Mouse (Mus musculus): ENCODE data around the gene Il2rg. TPM values are rescaled to one million over a fixed set of nuclear protein-coding genes. Genes with fewer than 3 reads are reported as not detected.

Il2rg gene
- polyA plus RNA-seq, 1 experiment from 2014 or later = 9.4 TPM

DNA sequence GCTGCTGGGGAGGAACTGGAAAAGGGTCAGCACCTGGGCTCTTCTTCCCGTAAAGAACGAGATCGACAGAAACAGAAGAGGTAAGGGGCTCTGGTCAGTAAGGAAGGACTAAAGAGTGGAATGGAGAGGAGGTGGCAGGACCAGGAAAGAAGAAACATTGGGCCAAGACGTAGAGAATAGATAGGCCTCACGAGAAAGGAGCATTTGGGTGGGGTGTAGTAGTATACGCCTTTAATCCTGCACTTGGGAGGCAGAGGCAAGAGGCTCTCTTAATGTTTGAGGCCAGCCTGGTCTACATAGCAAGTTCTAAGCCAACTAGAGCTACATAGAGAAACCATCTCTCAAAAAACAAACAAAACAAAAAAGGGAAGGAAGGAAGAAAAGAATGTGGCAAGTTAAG lies 20.4 kb upstream of the Il2rg start:
- Histone ChIP-seq H3K4me1 (replicated peaks) (peaks cover 50% of the 10 kb centered on the region), H3K27me3 (no peaks in the 10 kb centered on the region), H3K4me2 (peak overlapping the region; percentile 61), H3K36me3 (replicated peaks) (peaks cover 88% of the 10 kb centered on the region), H3K9ac (peak overlapping the region; percentile 42; the same call in 1 of the 2 replicates), H3K27ac (replicated peaks) (peak overlapping the region; percentile 95), H3K4me3 (replicated peaks) (no peak overlapping the region), H3K9me3 (replicated peaks) (no peaks in the 10 kb centered on the region)
- peak; percentile 53 for ATAC-seq (ENCODE audit: insufficient read depth)
- 56% methylated on average over 6 of the region's 6 CpGs for WGBS (ENCODE audit: insufficient replicate concordance)

GRCm38 (mm10) chrX:101287543-101287942 lies 19.5 kb upstream of the Il2rg start:
- H3K27ac ChIP-seq (replicated peaks) = peak overlapping the region; percentile 95
- peak overlapping the region; percentile 61 for H3K4me2 ChIP-seq
- no peaks in the 10 kb centered on the region for H3K27me3 ChIP-seq
- H3K4me1 ChIP-seq (replicated peaks) = peaks cover 48% of the 10 kb centered on the region
- ATAC-seq (ENCODE audit: insufficient read depth) = peak; percentile 97
- H3K4me3 ChIP-seq (replicated peaks) = 0 out of 2 replicates have a peak overlapping the region, but pooled peaks have one; percentile 6
- H3K36me3 ChIP-seq (replicated peaks) = peaks cover 88% of the 10 kb centered on the region
- H3K9me3 ChIP-seq (replicated peaks) = no peaks in the 10 kb centered on the region
- peak overlapping the region; percentile 42; the same call in 1 of the 2 replicates for H3K9ac ChIP-seq
- 28% methylated on average over 3 of the region's 3 CpGs for WGBS (ENCODE audit: insufficient replicate concordance)

GRCm38 (mm10) chrX:101285953-101286670 lies 18.1 kb upstream of the Il2rg start:
- no peaks in the 10 kb centered on the region for H3K9me3 ChIP-seq (replicated peaks)
- no peaks in the 10 kb centered on the region for H3K27me3 ChIP-seq
- H3K36me3 ChIP-seq (replicated peaks) = peaks cover 88% of the 10 kb centered on the region
- peaks cover 48% of the 10 kb centered on the region for H3K4me1 ChIP-seq (replicated peaks)
- no peak overlapping the region for H3K4me3 ChIP-seq (replicated peaks)
- H3K27ac ChIP-seq (replicated peaks) = peak overlapping the region; percentile 95
- no peak overlapping the region for H3K9ac ChIP-seq
- ATAC-seq (ENCODE audit: insufficient read depth) = no peak
- no peak overlapping the region for H3K4me2 ChIP-seq
- 84% methylated on average over 14 of the region's 14 CpGs for WGBS (ENCODE audit: insufficient replicate concordance)

GRCm38 (mm10) chrX:101285534-101285933 lies 17.5 kb upstream of the Il2rg start:
- no peak for ATAC-seq (ENCODE audit: insufficient read depth)
- 22% methylated on average over 6 of the region's 6 CpGs for WGBS (ENCODE audit: insufficient replicate concordance)
- peaks cover 88% of the 10 kb centered on the region for H3K36me3 ChIP-seq (replicated peaks)

GRCm38 (mm10) chrX:101282813-101283212 lies 14.8 kb upstream of the Il2rg start:
- Histone ChIP-seq H3K27ac (replicated peaks) (no peak overlapping the region), H3K4me3 (replicated peaks) (no peak overlapping the region), H3K36me3 (replicated peaks) (peaks cover 86% of the 10 kb centered on the region), H3K9ac (no peak overlapping the region), H3K9me3 (replicated peaks) (no peaks in the 10 kb centered on the region), H3K4me1 (replicated peaks) (peaks cover 20% of the 10 kb centered on the region), H3K27me3 (no peaks in the 10 kb centered on the region), H3K4me2 (no peak overlapping the region)
- ATAC-seq (ENCODE audit: insufficient read depth) = no peak
- 74% methylated on average over 6 of the region's 6 CpGs for WGBS (ENCODE audit: insufficient replicate concordance)

More at GRCm38 (mm10) chrX:101285534-101285933, 17.5 kb upstream of the Il2rg start:
- Histone ChIP-seq H3K4me3 (replicated peaks) (no peak overlapping the region), H3K9ac (no peak overlapping the region), H3K9me3 (replicated peaks) (no peaks in the 10 kb centered on the region), H3K4me1 (replicated peaks) (peaks cover 48% of the 10 kb centered on the region), H3K4me2 (no peak overlapping the region), H3K27ac (replicated peaks) (peak overlapping the region; percentile 95), H3K27me3 (no peaks in the 10 kb centered on the region)

- peaks cover 16% of the 10 kb centered on the region for H3K4me1 ChIP-seq (replicated peaks)
- H3K9ac ChIP-seq = peak within 1 kb of the TSS; percentile 81
- H3K9me3 ChIP-seq (replicated peaks) = no peaks in the 10 kb centered on the region
- H3K27me3 ChIP-seq = peaks cover 4% of the 10 kb centered on the region; the same call in 1 of the 2 replicates
- H3K27ac ChIP-seq (replicated peaks) = peak within 1 kb of the TSS; percentile 86
- H3K36me3 ChIP-seq (replicated peaks) = peaks cover 34% of the 10 kb centered on the region
- peak within 1 kb of the TSS; percentile 70 for H3K4me3 ChIP-seq (replicated peaks)
- WGBS (ENCODE audit: insufficient replicate concordance) = 13% methylated on average over 53 of the region's 54 CpGs
- ATAC-seq (ENCODE audit: insufficient read depth) = peak; percentile 99
- H3K4me2 ChIP-seq = peak within 1 kb of the TSS; percentile 67
Observed at GRCm38 (mm10) chrX:101273875-101274738, 6.1 kb upstream of the Il2rg start, which contains the start of gene Med12. Med12 (plus strand) TSS chrX:101274030.

DNA sequence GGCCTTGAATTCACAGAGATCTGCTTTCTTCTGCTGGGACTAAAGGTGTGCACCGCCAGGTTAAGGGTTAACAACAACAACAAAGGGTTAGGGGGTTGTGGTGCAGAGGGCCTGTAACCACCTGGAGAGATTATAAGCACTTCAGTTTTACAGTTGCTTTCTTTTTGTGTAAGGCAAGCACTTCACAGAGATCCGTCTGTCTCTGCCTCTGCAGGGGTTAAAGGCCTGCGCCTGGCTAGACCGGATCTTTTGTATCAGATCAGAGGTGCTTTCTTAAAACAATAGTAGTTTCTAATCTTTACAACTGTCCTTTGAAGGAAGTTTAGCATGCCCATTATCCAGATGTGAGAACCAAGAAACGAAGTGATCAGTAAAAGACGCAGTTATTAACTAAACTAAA lies 5.4 kb upstream of the Il2rg start:
- Histone ChIP-seq H3K9me3 (replicated peaks) (no peaks in the 10 kb centered on the region), H3K36me3 (replicated peaks) (peaks cover 27% of the 10 kb centered on the region), H3K4me3 (replicated peaks) (peak overlapping the region; percentile 70)

GRCm38 (mm10) chrX:101268755-101269124 lies 685 bp upstream of the Il2rg start, which contains the start of gene Gm20489:
Gm20489 (minus strand) TSS chrX:101269023.
- peak within 1 kb of the TSS; percentile 30 for H3K4me2 ChIP-seq
- no peak within 1 kb of the TSS for H3K9ac ChIP-seq

More for the DNA sequence above, 5.4 kb upstream of the Il2rg start:
- Histone ChIP-seq H3K9ac (peak overlapping the region; percentile 48), H3K4me2 (peak overlapping the region; percentile 67), H3K27me3 (peaks cover 10% of the 10 kb centered on the region; the same call in 1 of the 2 replicates), H3K4me1 (replicated peaks) (peaks cover 16% of the 10 kb centered on the region), H3K27ac (replicated peaks) (peak overlapping the region; percentile 86)
- ATAC-seq (ENCODE audit: insufficient read depth) = no peak
- 28% methylated on average over 6 of the region's 6 CpGs for WGBS (ENCODE audit: insufficient replicate concordance)

GRCm38 (mm10) chrX:101266631-101267030 lies 1.4 kb downstream of the Il2rg start:
- Histone ChIP-seq H3K4me2 (no peak overlapping the region), H3K36me3 (replicated peaks) (no peaks in the 10 kb centered on the region), H3K9me3 (replicated peaks) (no peaks in the 10 kb centered on the region), H3K27ac (replicated peaks) (no peak overlapping the region), H3K4me3 (replicated peaks) (no peak overlapping the region), H3K9ac (no peak overlapping the region), H3K27me3 (0 out of 2 replicates have a peak, but pooled peaks cover 14% of the 10 kb centered on the region), H3K4me1 (replicated peaks) (no peaks in the 10 kb centered on the region)
- 72% methylated on average over 6 of the region's 6 CpGs for WGBS (ENCODE audit: insufficient replicate concordance)
- ATAC-seq (ENCODE audit: insufficient read depth) = no peak

More at GRCm38 (mm10) chrX:101268755-101269124, 685 bp upstream of the Il2rg start, which contains the start of gene Gm20489:
- Histone ChIP-seq H3K9me3 (replicated peaks) (no peaks in the 10 kb centered on the region), H3K4me3 (replicated peaks) (no peak within 1 kb of the TSS), H3K36me3 (replicated peaks) (no peaks in the 10 kb centered on the region), H3K4me1 (replicated peaks) (peaks cover 9% of the 10 kb centered on the region), H3K27ac (replicated peaks) (no peak within 1 kb of the TSS), H3K27me3 (peaks cover 18% of the 10 kb centered on the region; the same call in 1 of the 2 replicates)
- no peak for ATAC-seq (ENCODE audit: insufficient read depth)
- WGBS (ENCODE audit: insufficient replicate concordance) = 36% methylated on average over 3 of the region's 3 CpGs

GRCm38 (mm10) chrX:101263892-101264291 lies 4.2 kb downstream of the Il2rg start, which contains the start of gene Gm614:
Gm614 (minus strand) TSS chrX:101263992.
- 0 out of 2 replicates have a peak, but pooled peaks cover 13% of the 10 kb centered on the region for H3K27me3 ChIP-seq
- H3K4me3 ChIP-seq (replicated peaks) = no peak within 1 kb of the TSS
- peaks cover 7% of the 10 kb centered on the region; the same call in 1 of the 2 replicates for H3K36me3 ChIP-seq (replicated peaks)
- H3K4me2 ChIP-seq = no peak within 1 kb of the TSS
- 47% methylated on average over 1 of the region's 1 CpGs for WGBS (ENCODE audit: insufficient replicate concordance)
- H3K27ac ChIP-seq (replicated peaks) = no peak within 1 kb of the TSS
- H3K9me3 ChIP-seq (replicated peaks) = no peaks in the 10 kb centered on the region
- peaks cover 11% of the 10 kb centered on the region; the same call in 1 of the 2 replicates for H3K4me1 ChIP-seq (replicated peaks)
- ATAC-seq (ENCODE audit: insufficient read depth) = no peak
- no peak within 1 kb of the TSS for H3K9ac ChIP-seq

Measured in liver, embryonic 15.5 days (tissue).